Mouse (Mus musculus) bone marrow macrophage, adult 2 months (primary cell): ENCODE measurements around the gene Ror2. TPM values are rescaled to one million over a fixed set of nuclear protein-coding genes. Genes with fewer than 3 reads are reported as not detected.

Experiments
- H3K27ac ChIP-seq: 2 replicates; pipeline ENCODE4 v1.5.1; 2012; ENCODE audit warnings: low read depth, low read length; ENCODE audit not compliant: insufficient read depth
- H3K4me1 ChIP-seq: 2 replicates; pipeline ENCODE4 v1.6.1; 2012; ENCODE audit warnings: low read length; ENCODE audit not compliant: control insufficient read depth, insufficient read depth
- H3K4me3 ChIP-seq: 2 replicates; pipeline ENCODE4 v1.5.1; 2012; ENCODE audit warnings: mild to moderate bottlenecking, low read length, moderate library complexity; ENCODE audit not compliant: insufficient read depth
- CTCF ChIP-seq: IDR thresholded peaks from 2 replicates; pipeline ENCODE4 v1.5.1; 2012; ENCODE audit warnings: low read depth, mild to moderate bottlenecking, low read length, moderate library complexity
- POLR2A ChIP-seq: IDR thresholded peaks from 2 replicates; pipeline ENCODE4 v1.6.1; 2012; ENCODE audit warnings: mild to moderate bottlenecking, low read depth, low read length, borderline replicate concordance
- polyA plus RNA-seq: library from polyadenylated mRNA; stranded (reverse); fragments of >200 nt; gene quantifications from 2 replicates; pipeline ENCODE4 v1.2.4, GENCODE M21; 2012; ENCODE audit not compliant: missing spikeins, insufficient read depth, insufficient read length

The Ror2 gene
- polyA plus RNA-seq, 1 experiment: not detected

GRCm38 (mm10) chr13:53217396-53217975 lies 68.4 kb downstream of the Ror2 start:
- Histone ChIP-seq H3K27ac (no peak overlapping the region), H3K4me3 (no peak overlapping the region), H3K4me1 (no peaks in the 10 kb centered on the region)
- no peak for TF ChIP-seq CTCF
- TF ChIP-seq POLR2A: no peak

GRCm38 (mm10) chr13:53211971-53212733 lies 73.8 kb downstream of the Ror2 start:
- H3K27ac ChIP-seq: no peak overlapping the region
- H3K4me1 ChIP-seq: no peaks in the 10 kb centered on the region
- no peak overlapping the region for H3K4me3 ChIP-seq
- TF ChIP-seq POLR2A (no peak), CTCF (no peak)

- Histone ChIP-seq H3K4me1 (no peaks in the 10 kb centered on the region), H3K4me3 (no peak overlapping the region), H3K27ac (no peak overlapping the region)
- TF ChIP-seq CTCF: no peak
- no peak for TF ChIP-seq POLR2A
Measured at GRCm38 (mm10) chr13:53208556-53208955, 77.4 kb downstream of the Ror2 start.

- TF ChIP-seq CTCF (no peak), POLR2A (no peak)
- Histone ChIP-seq H3K4me3 (no peak overlapping the region), H3K27ac (no peak overlapping the region), H3K4me1 (no peaks in the 10 kb centered on the region)
Measured at GRCm38 (mm10) chr13:53205128-53205911, 80.6 kb downstream of the Ror2 start.

- Histone ChIP-seq H3K27ac (no peak overlapping the region), H3K4me3 (no peak overlapping the region), H3K4me1 (no peaks in the 10 kb centered on the region)
- TF ChIP-seq POLR2A (no peak), CTCF (no peak)
Measured at GRCm38 (mm10) chr13:53202439-53202830, 83.5 kb downstream of the Ror2 start.

- no peak overlapping the region for H3K4me3 ChIP-seq
- H3K27ac ChIP-seq: no peak overlapping the region
- H3K4me1 ChIP-seq: no peaks in the 10 kb centered on the region
- TF ChIP-seq POLR2A (no peak), CTCF (no peak)
Measured at GRCm38 (mm10) chr13:53201628-53202438, 84.1 kb downstream of the Ror2 start.

GRCm38 (mm10) chr13:53200121-53200520 lies 85.8 kb downstream of the Ror2 start:
- Histone ChIP-seq H3K4me3 (no peak overlapping the region), H3K27ac (no peak overlapping the region), H3K4me1 (no peaks in the 10 kb centered on the region)
- no peak for TF ChIP-seq POLR2A
- no peak for TF ChIP-seq CTCF

GRCm38 (mm10) chr13:53199262-53199661 lies 86.7 kb downstream of the Ror2 start:
- TF ChIP-seq CTCF: no peak
- TF ChIP-seq POLR2A: no peak

GRCm38 (mm10) chr13:53196690-53197089 lies 89.2 kb downstream of the Ror2 start:
- TF ChIP-seq CTCF (no peak), POLR2A (no peak)
- H3K27ac ChIP-seq: no peak overlapping the region
- H3K4me3 ChIP-seq: no peak overlapping the region
- H3K4me1 ChIP-seq: no peaks in the 10 kb centered on the region

More at GRCm38 (mm10) chr13:53199262-53199661, 86.7 kb downstream of the Ror2 start:
- H3K27ac ChIP-seq: no peak overlapping the region
- H3K4me3 ChIP-seq: no peak overlapping the region
- no peaks in the 10 kb centered on the region for H3K4me1 ChIP-seq

GRCm38 (mm10) chr13:53195951-53196677 lies 89.8 kb downstream of the Ror2 start:
- H3K27ac ChIP-seq: no peak overlapping the region

More at GRCm38 (mm10) chr13:53195951-53196677, 89.8 kb downstream of the Ror2 start:
- no peak overlapping the region for H3K4me3 ChIP-seq
- TF ChIP-seq POLR2A (no peak), CTCF (no peak)
- no peaks in the 10 kb centered on the region for H3K4me1 ChIP-seq
